Comparison of ENCODE assay signal across 30 mouse cellular contexts in the genomic region with DNA sequence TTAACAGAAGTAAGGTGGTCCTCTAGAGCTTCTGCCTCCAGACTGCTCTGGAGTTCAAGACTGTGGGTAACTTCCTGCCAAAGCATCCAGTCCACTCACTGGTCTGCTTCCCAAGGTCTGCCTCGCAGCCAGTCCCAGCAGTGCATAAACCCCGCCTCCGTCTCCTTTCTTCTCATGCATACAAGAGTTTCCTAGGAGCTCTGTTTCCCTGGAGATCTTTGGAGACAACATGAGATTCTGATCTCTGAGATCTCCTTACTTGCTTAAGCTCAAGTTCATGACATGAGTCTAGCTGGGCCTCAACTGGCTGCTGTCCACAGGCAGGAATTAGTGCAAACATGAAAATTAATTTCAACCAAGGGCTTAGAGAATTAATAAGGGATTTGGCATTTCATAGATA. TPM values are rescaled to one million over a fixed set of nuclear protein-coding genes. Genes with fewer than 3 reads are reported as not detected.
DNase-seq lines count a peak whose midpoint lies in the region; ATAC-seq and TF ChIP-seq lines count a peak whose summit lies in the region.
"Had no signal": no experiment of that assay in that cellular context is flagged by ENCODE, and none has a peak within 500 bp of the region (broad histone marks: within the 10 kb centered on the region; RNA-seq: fewer than 3 reads in every experiment).

No protein-coding gene starts in this region.

- TF ChIP-seq CTCF in hindbrain, postnatal 0 days (IDR thresholded peaks at IDR 0.05; ENCODE audit: low read depth) = no peak

- no peaks in the 10 kb centered on the region for H3K4me1 ChIP-seq in forebrain, embryonic 11.5 days (replicated peaks; ENCODE audit: control insufficient read depth, insufficient read depth, low read length)
- H3K4me1 ChIP-seq in forebrain, embryonic 15.5 days = no peaks in the 10 kb centered on the region
- no peaks in the 10 kb centered on the region for H3K4me1 ChIP-seq in hindbrain, embryonic 14.5 days (replicated peaks; ENCODE audit: control insufficient read depth, insufficient read depth, low read length)
- peaks cover 6% of the 10 kb centered on the region for H3K4me1 ChIP-seq in hindbrain, embryonic 10.5 days (replicated peaks)
- H3K4me1 ChIP-seq in midbrain, embryonic 14.5 days (ENCODE audit: control insufficient read depth, insufficient read depth, low read length) = no peaks in the 10 kb centered on the region
- H3K4me1 ChIP-seq in midbrain, embryonic 16.5 days (ENCODE audit: control insufficient read depth, insufficient read depth, low read length) = no peaks in the 10 kb centered on the region
- no peaks in the 10 kb centered on the region for H3K4me1 ChIP-seq in hindbrain, postnatal 0 days (ENCODE audit: insufficient read depth, low read length)
- H3K4me1 ChIP-seq: embryonic facial prominence, embryonic 12.5 days; forebrain, embryonic 13.5 days; limb, embryonic 10.5 days; limb, embryonic 15.5 days; midbrain, embryonic 12.5 days; neural tube, embryonic 12.5 days had no signal

- H3K9ac ChIP-seq in forebrain, embryonic 11.5 days (ENCODE audit: low read length) = no peak overlapping the region
- no peak overlapping the region for H3K9ac ChIP-seq in forebrain, embryonic 15.5 days (replicated peaks)
- H3K9ac ChIP-seq in hindbrain, embryonic 14.5 days = no peak overlapping the region
- no peak overlapping the region for H3K9ac ChIP-seq in midbrain, embryonic 14.5 days (replicated peaks; ENCODE audit: low read length)
- H3K9ac ChIP-seq in midbrain, embryonic 16.5 days (ENCODE audit: low read depth, low read length) = no peak overlapping the region
- no peak overlapping the region for H3K9ac ChIP-seq in hindbrain, postnatal 0 days (replicated peaks; ENCODE audit: low read length)
- H3K9ac ChIP-seq: embryonic facial prominence, embryonic 12.5 days; forebrain, embryonic 13.5 days; heart, embryonic 13.5 days; limb, embryonic 15.5 days; liver, embryonic 14.5 days; midbrain, embryonic 12.5 days; neural tube, embryonic 12.5 days had no signal

- no peak overlapping the region for H3K4me3 ChIP-seq in forebrain, embryonic 11.5 days (ENCODE audit: low read depth, low read length)
- no peak overlapping the region for H3K4me3 ChIP-seq in forebrain, embryonic 15.5 days
- H3K4me3 ChIP-seq in hindbrain, embryonic 14.5 days (replicated peaks; ENCODE audit: low read length) = no peak overlapping the region
- no peak overlapping the region for H3K4me3 ChIP-seq in hindbrain, embryonic 10.5 days
- no peak overlapping the region for H3K4me3 ChIP-seq in midbrain, embryonic 14.5 days (replicated peaks; ENCODE audit: low read depth, low read length)
- no peak overlapping the region for H3K4me3 ChIP-seq in midbrain, embryonic 16.5 days (ENCODE audit: low read depth, low read length)
- no peak overlapping the region for H3K4me3 ChIP-seq in hindbrain, postnatal 0 days (ENCODE audit: low read length)
- H3K4me3 ChIP-seq: embryonic facial prominence, embryonic 12.5 days; forebrain, embryonic 13.5 days; heart, embryonic 13.5 days; limb, embryonic 10.5 days; limb, embryonic 15.5 days; midbrain, embryonic 12.5 days; myocyte; neural tube, embryonic 12.5 days had no signal

- DNase-seq in forebrain, embryonic 11.5 days (ENCODE audit: low spot score) = no peak
- peak; percentile 29 for DNase-seq in hindbrain, embryonic 14.5 days (ENCODE audit: low spot score)
- DNase-seq in hindbrain, embryonic 10.5 days (ENCODE audit: low spot score) = no peak
- peak; percentile 47 for DNase-seq in midbrain, embryonic 14.5 days
- peak; percentile 31 for DNase-seq in hindbrain, postnatal 0 days (ENCODE audit: low spot score)
- DNase-seq in cerebellum, adult 18-20 months = no peak
- DNase-seq: adrenal gland, postnatal 10 days; cerebellum, adult 11 months; cerebellum, adult 9-11 months; heart, postnatal 14 days; kidney, adult 9 months; kidney, postnatal 14 days; layer of hippocampus, adult 9-11 months; lung, adult 2 months; lung, postnatal 14 days; right cerebral cortex, postnatal 4 days; thymus, postnatal 4 days had no signal

- no peaks in the 10 kb centered on the region for H3K36me3 ChIP-seq in forebrain, embryonic 11.5 days (ENCODE audit: control insufficient read depth, insufficient read depth, low read length)
- no peaks in the 10 kb centered on the region for H3K36me3 ChIP-seq in forebrain, embryonic 15.5 days
- H3K36me3 ChIP-seq in hindbrain, embryonic 14.5 days (replicated peaks; ENCODE audit: control insufficient read depth, insufficient read depth) = no peaks in the 10 kb centered on the region
- H3K36me3 ChIP-seq in hindbrain, embryonic 10.5 days = no peaks in the 10 kb centered on the region
- H3K36me3 ChIP-seq in midbrain, embryonic 14.5 days (ENCODE audit: control insufficient read depth, insufficient read depth, low read length) = no peaks in the 10 kb centered on the region
- no peaks in the 10 kb centered on the region for H3K36me3 ChIP-seq in midbrain, embryonic 16.5 days (ENCODE audit: control insufficient read depth, insufficient read depth, low read length)
- H3K36me3 ChIP-seq in hindbrain, postnatal 0 days (ENCODE audit: insufficient read depth, low read length) = no peaks in the 10 kb centered on the region
- H3K36me3 ChIP-seq: embryonic facial prominence, embryonic 12.5 days; heart, embryonic 13.5 days; limb, embryonic 10.5 days; limb, embryonic 15.5 days; midbrain, embryonic 12.5 days; neural tube, embryonic 12.5 days had no signal

- 0 out of 2 replicates have a peak, but pooled peaks have one; percentile 33 for ATAC-seq in forebrain, embryonic 11.5 days (replicated peaks; ENCODE audit: low FRiP score)
- no peak for ATAC-seq in forebrain, embryonic 15.5 days (replicated peaks)
- ATAC-seq in hindbrain, embryonic 14.5 days (ENCODE audit: low FRiP score) = 0 out of 2 replicates have a peak, but pooled peaks have one; percentile 43
- no peak for ATAC-seq in midbrain, embryonic 14.5 days (ENCODE audit: low FRiP score, low TSS enrichment)
- no peak for ATAC-seq in midbrain, embryonic 16.5 days
- ATAC-seq in hindbrain, postnatal 0 days = no peak
- ATAC-seq: forebrain, embryonic 13.5 days; intestine, embryonic 16.5 days; Patski had no signal

- no peaks in the 10 kb centered on the region for H3K27me3 ChIP-seq in forebrain, embryonic 11.5 days (ENCODE audit: control insufficient read depth, insufficient read depth, low read length)
- no peaks in the 10 kb centered on the region for H3K27me3 ChIP-seq in forebrain, embryonic 15.5 days
- H3K27me3 ChIP-seq in hindbrain, embryonic 14.5 days (ENCODE audit: control insufficient read depth, insufficient read depth, low read length) = no peaks in the 10 kb centered on the region
- no peaks in the 10 kb centered on the region; the same call in 1 of the 2 replicates for H3K27me3 ChIP-seq in hindbrain, embryonic 10.5 days (ENCODE audit: insufficient read depth, poor library complexity, severe bottlenecking)
- no peaks in the 10 kb centered on the region for H3K27me3 ChIP-seq in midbrain, embryonic 14.5 days (ENCODE audit: control insufficient read depth, insufficient read depth, low read length)
- H3K27me3 ChIP-seq in midbrain, embryonic 16.5 days (ENCODE audit: control insufficient read depth, insufficient read depth, low read depth, low read length) = no peaks in the 10 kb centered on the region
- H3K27me3 ChIP-seq in hindbrain, postnatal 0 days (ENCODE audit: insufficient read depth, low read length) = no peaks in the 10 kb centered on the region
- H3K27me3 ChIP-seq: embryonic facial prominence, embryonic 12.5 days; forebrain, embryonic 13.5 days; neural tube, embryonic 12.5 days; Patski had no signal

- H3K9me3 ChIP-seq in forebrain, embryonic 11.5 days (ENCODE audit: control insufficient read depth, low read length) = no peaks in the 10 kb centered on the region
- no peaks in the 10 kb centered on the region for H3K9me3 ChIP-seq in forebrain, embryonic 15.5 days
- no peaks in the 10 kb centered on the region for H3K9me3 ChIP-seq in hindbrain, embryonic 14.5 days (ENCODE audit: control insufficient read depth, low read length)
- H3K9me3 ChIP-seq in hindbrain, embryonic 10.5 days = 0 out of 2 replicates have a peak, but pooled peaks cover 5% of the 10 kb centered on the region
- no peaks in the 10 kb centered on the region for H3K9me3 ChIP-seq in midbrain, embryonic 14.5 days (ENCODE audit: control insufficient read depth, low read length)
- H3K9me3 ChIP-seq in midbrain, embryonic 16.5 days (replicated peaks; ENCODE audit: control insufficient read depth, low read length, poor library complexity, severe bottlenecking) = no peaks in the 10 kb centered on the region
- H3K9me3 ChIP-seq in hindbrain, postnatal 0 days (ENCODE audit: low read length) = no peaks in the 10 kb centered on the region
- H3K9me3 ChIP-seq: embryonic facial prominence, embryonic 12.5 days; forebrain, embryonic 13.5 days; heart, embryonic 13.5 days; limb, embryonic 10.5 days; limb, embryonic 15.5 days; midbrain, embryonic 12.5 days; neural tube, embryonic 12.5 days had no signal

- 43% methylated on average over 3 of the region's 3 CpGs for WGBS in forebrain, embryonic 11.5 days
- WGBS in forebrain, embryonic 15.5 days = 45% methylated on average over 3 of the region's 3 CpGs
- WGBS in hindbrain, embryonic 14.5 days = 21% methylated on average over 3 of the region's 3 CpGs
- WGBS in hindbrain, embryonic 10.5 days = 35% methylated on average over 3 of the region's 3 CpGs
- 21% methylated on average over 3 of the region's 3 CpGs for WGBS in midbrain, embryonic 14.5 days
- 33% methylated on average over 3 of the region's 3 CpGs for WGBS in midbrain, embryonic 16.5 days
- WGBS in hindbrain, postnatal 0 days = 9% methylated on average over 3 of the region's 3 CpGs

- no peak overlapping the region for H3K27ac ChIP-seq in forebrain, embryonic 11.5 days (ENCODE audit: low read depth, low read length)
- H3K27ac ChIP-seq in forebrain, embryonic 15.5 days (replicated peaks) = no peak overlapping the region
- no peak overlapping the region for H3K27ac ChIP-seq in hindbrain, embryonic 14.5 days
- H3K27ac ChIP-seq in hindbrain, embryonic 10.5 days = no peak overlapping the region
- H3K27ac ChIP-seq in midbrain, embryonic 14.5 days (replicated peaks; ENCODE audit: low read depth, low read length) = no peak overlapping the region
- H3K27ac ChIP-seq in midbrain, embryonic 16.5 days (ENCODE audit: low read length) = no peak overlapping the region
- no peak overlapping the region for H3K27ac ChIP-seq in hindbrain, postnatal 0 days
- H3K27ac ChIP-seq: embryonic facial prominence, embryonic 12.5 days; forebrain, embryonic 13.5 days; heart, embryonic 13.5 days; limb, embryonic 10.5 days; limb, embryonic 15.5 days; liver, embryonic 14.5 days; midbrain, embryonic 12.5 days; neural tube, embryonic 12.5 days had no signal

- H3K4me2 ChIP-seq in forebrain, embryonic 11.5 days (ENCODE audit: low read depth, low read length, severe bottlenecking) = no peak overlapping the region
- no peak overlapping the region for H3K4me2 ChIP-seq in forebrain, embryonic 15.5 days (replicated peaks)
- no peak overlapping the region for H3K4me2 ChIP-seq in hindbrain, embryonic 14.5 days (replicated peaks)
- H3K4me2 ChIP-seq in midbrain, embryonic 14.5 days (ENCODE audit: low read length) = no peak overlapping the region
- no peak overlapping the region for H3K4me2 ChIP-seq in midbrain, embryonic 16.5 days (ENCODE audit: low read length)
- no peak overlapping the region for H3K4me2 ChIP-seq in hindbrain, postnatal 0 days (ENCODE audit: low read depth, low read length)
- H3K4me2 ChIP-seq: embryonic facial prominence, embryonic 12.5 days; forebrain, embryonic 13.5 days; heart, embryonic 13.5 days; limb, embryonic 15.5 days; midbrain, embryonic 12.5 days; neural tube, embryonic 12.5 days had no signal

RNA-seq across cellular contexts. Expression of gene Tmem72, which starts 45.6 kb away (rescaled TPM):
- polyA plus RNA-seq in forebrain, embryonic 11.5 days (2014; fragmentation: Nextera tagmentation; extraction: Ambion mirVana) = 0.07 and 0.11 TPM in 2 replicates
- polyA plus RNA-seq in forebrain, embryonic 15.5 days (2015; fragmentation: Nextera tagmentation; extraction: Ambion mirVana) = 0.36 and 1.4 TPM in 2 replicates
- polyA plus RNA-seq in hindbrain, embryonic 14.5 days (2014; fragmentation: Nextera tagmentation; extraction: Ambion mirVana) = 1.5 and 3.1 TPM in 2 replicates
- 0.06 and 0.08 TPM in 2 replicates for polyA plus RNA-seq in hindbrain, embryonic 10.5 days (2016; fragmentation: Nextera tagmentation; extraction: Ambion mirVana)
- 0.07 and 0.14 TPM in 2 replicates for polyA plus RNA-seq in midbrain, embryonic 14.5 days (2014; fragmentation: Nextera tagmentation; extraction: Ambion mirVana)
- 0.42 and 0.75 TPM in 2 replicates for polyA plus RNA-seq in midbrain, embryonic 16.5 days (2015; fragmentation: Nextera tagmentation; extraction: Ambion mirVana)
- 2.0 and 2.6 TPM in 2 replicates for total RNA-seq in hindbrain, postnatal 0 days (2014; rRNA removed)
- polyA plus RNA-seq in hindbrain, postnatal 0 days (2015; fragmentation: Nextera tagmentation; extraction: Ambion mirVana) = 3.8 and 4.6 TPM in 2 replicates

Comparison
In these comparisons a context has a peak if more than half of its experiments do, and no peak if none do; other contexts are left out.
1. ATAC-seq: peak in forebrain, embryonic 11.5 days (single experiment) and hindbrain, embryonic 14.5 days (single experiment); none in forebrain, embryonic 15.5 days (single experiment), midbrain, embryonic 14.5 days (single experiment), midbrain, embryonic 16.5 days (single experiment) and hindbrain, postnatal 0 days (single experiment).
2. DNase-seq: peak in hindbrain, embryonic 14.5 days (single experiment), midbrain, embryonic 14.5 days (single experiment) and hindbrain, postnatal 0 days (single experiment); none in forebrain, embryonic 11.5 days (single experiment), hindbrain, embryonic 10.5 days (single experiment) and cerebellum, adult 18-20 months (0 of 2).